Mouse (Mus musculus) G1E (cell line): ENCODE data around the gene Rrp36.

Source experiments
- CTCF ChIP-seq: IDR thresholded peaks from 2 replicates; pipeline ENCODE4 v1.5.1; 2012; ENCODE audit warnings: low read depth, low read length, inconsistent platforms, mixed read lengths
- GATA1 ChIP-seq: IDR thresholded peaks from 2 replicates; pipeline ENCODE4 v1.6.1; 2012; ENCODE audit warnings: borderline replicate concordance, low read length, inconsistent platforms, mixed read lengths
- GATA2 ChIP-seq: IDR thresholded peaks from 2 replicates; pipeline ENCODE4 v1.6.1; 2012; ENCODE audit warnings: low read depth, low read length, inconsistent platforms, borderline replicate concordance
- POLR2AphosphoS5 ChIP-seq: IDR thresholded peaks from 2 replicates; pipeline ENCODE4 v1.6.1; 2012; ENCODE audit warnings: low read depth, low read length, inconsistent platforms; ENCODE audit not compliant: insufficient replicate concordance
- TAL1 ChIP-seq: conservative IDR thresholded peaks from 2 replicates; pipeline ENCODE4 v1.6.1; 2012; ENCODE audit warnings: low read depth, low read length, inconsistent platforms, mixed read lengths

DNA sequence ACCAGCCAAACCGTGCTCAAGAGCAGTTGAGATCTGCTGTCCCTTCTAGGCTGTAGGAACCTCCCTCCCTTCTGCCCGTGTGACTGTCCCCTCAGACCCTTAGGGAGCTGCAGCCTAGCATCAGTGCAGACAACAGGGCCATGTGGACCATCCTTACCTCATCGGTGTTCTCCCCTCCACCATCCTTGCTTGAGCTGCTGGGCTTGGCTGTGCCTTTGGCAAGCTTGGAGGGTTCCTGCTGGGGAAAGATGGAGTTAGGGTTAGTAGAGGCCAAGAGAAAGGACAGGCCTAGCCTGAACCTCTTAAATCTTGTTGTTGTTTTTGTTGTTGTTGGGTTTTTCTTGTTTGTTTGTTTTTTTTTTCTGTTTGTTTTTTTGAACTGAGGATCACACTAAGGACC, 25.8 kb upstream of the Rrp36 start:
- TF ChIP-seq CTCF (no peak), TAL1 (no peak), GATA1 (no peak), POLR2AphosphoS5 (no peak), GATA2 (no peak)
